Mouse (Mus musculus) T-helper 17 cell (primary cell): ENCODE results near the gene Gm21983.

Experiments
- in situ Hi-C, 2 experiments: fragments of 300-600 bp; cut with MboI, MseI; formaldehyde crosslinking; loops; 1 replicate in 1 of 2; 2 replicates in 1 of 2; pipeline ENCODE4 v1.15.1; 2025; ENCODE audit warnings: high pct_unique_total_duplicates in 2 of 2

The Gm21983 gene

GRCm38 (mm10) chr7:27192434-27192833, 11.5 kb upstream of the Gm21983 start:
- in situ Hi-C loops = loop anchor here (10.0 to 25.0 kb wide), 4 partner anchors 982 to 1805 kb away; partner anchors contain the start of genes Dyrk1b (in 2 of the 2), Ccdc97 (in 1 of the 2) and Lipe (in 1 of the 2)

- in situ Hi-C loops = loop anchor here (25.0 kb wide), 3 partner anchors 998 to 1802 kb away; partner anchors contain the start of genes Ccdc97 (in 1 of the 2), Dyrk1b (in 1 of the 2) and Lipe (in 1 of the 2)
These were observed 8.5 kb upstream of the Gm21983 start for GRCm38 (mm10) chr7:27189271-27189931.

DNA sequence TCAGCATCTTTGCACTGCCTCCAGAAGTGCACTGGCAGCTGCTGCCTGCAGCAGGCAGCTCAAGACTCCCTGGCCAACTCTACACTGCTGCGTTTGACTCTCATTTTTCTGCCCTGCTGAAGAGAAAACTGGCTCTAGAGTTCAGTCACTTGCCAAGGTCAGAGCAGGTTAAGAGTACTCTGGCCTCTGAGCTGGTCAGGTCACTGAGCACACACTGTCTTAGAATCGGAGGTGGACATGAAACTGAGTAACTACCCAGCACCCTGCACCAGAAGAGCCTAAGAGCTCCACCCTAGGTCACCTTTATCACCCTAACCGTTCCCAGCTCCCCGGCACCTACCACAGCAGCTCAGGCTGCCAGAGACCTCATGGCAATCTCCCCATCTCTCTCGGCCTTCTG, 5.1 kb upstream of the Gm21983 start:
- in situ Hi-C loops = loop anchor here (25.0 kb wide), 3 partner anchors 1001 to 1799 kb away; partner anchors contain the start of genes Ccdc97 (in 1 of the 2), Dyrk1b (in 1 of the 2) and Lipe (in 1 of the 2)

DNA sequence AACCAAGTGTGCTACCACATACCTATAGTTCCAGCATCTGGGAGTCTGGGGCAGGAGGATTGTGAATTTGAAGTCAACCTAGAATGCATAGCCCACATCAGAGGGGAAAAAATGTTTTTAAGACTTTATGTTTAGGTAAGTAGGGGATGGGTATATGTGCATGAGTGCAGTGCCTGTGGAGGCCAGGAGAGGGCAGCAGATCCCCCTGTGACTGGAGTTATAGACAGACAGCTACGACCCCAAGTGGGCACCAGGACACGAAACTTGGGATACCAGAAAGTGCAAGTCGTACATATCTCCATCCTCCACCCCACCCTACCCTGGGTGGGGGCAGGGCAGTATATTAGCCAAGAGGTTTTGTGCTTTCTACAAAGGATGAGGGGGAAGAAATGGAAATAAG, 4.1 kb upstream of the Gm21983 start:
- in situ Hi-C loops = loop anchor here (25.0 kb wide), 3 partner anchors 1002 to 1798 kb away; partner anchors contain the start of genes Ccdc97 (in 1 of the 2), Dyrk1b (in 1 of the 2) and Lipe (in 1 of the 2)

- in situ Hi-C loops = loop anchor here (25.0 kb wide), 3 partner anchors 1005 to 1795 kb away; partner anchors contain the start of genes Ccdc97 (in 1 of the 2), Dyrk1b (in 1 of the 2) and Lipe (in 1 of the 2)
These were observed 1.6 kb upstream of the Gm21983 start for GRCm38 (mm10) chr7:27182498-27182897.

- in situ Hi-C loops = loop anchor here (25.0 kb wide), 3 partner anchors 1007 to 1793 kb away; partner anchors contain the start of genes Ccdc97 (in 1 of the 2), Dyrk1b (in 1 of the 2) and Lipe (in 1 of the 2)
These were observed 850 bp downstream of the Gm21983 start for GRCm38 (mm10) chr7:27180036-27180435.

DNA sequence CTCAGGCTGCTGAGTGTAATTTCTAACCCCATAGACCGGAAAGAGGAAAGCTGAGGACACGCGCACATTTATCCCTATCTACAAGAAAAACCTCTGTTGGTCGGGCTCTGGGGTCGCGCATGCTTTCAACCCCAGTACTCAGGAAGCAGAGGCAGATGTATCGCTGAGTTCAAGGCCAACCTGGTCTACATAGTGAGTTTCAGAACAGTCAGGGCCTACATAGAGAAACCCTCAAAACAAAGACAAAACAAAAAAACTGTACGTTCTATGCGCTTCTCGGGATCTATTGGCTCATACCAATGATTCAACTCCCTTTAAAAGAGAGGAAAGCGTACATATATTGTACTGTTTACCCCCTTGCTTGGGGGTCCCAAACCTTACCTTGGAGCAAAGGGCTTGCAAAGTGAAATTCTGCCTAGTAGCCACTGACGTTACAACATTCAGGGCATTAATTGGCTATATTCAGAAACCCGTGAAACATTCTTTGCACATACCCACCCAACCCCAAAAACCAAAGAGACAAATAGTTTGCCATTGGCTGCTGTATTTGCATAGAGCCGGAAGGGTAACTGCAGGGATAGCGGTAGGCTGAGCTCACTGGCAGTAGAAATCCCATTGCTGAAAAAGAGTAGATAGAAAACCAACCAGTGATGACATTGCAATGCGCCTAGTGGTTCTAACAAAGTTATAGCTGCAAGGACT, 1.5 kb downstream of the Gm21983 start:
- in situ Hi-C loops = loop anchor here (25.0 kb wide), 3 partner anchors 1008 to 1792 kb away; partner anchors contain the start of genes Ccdc97 (in 1 of the 2), Dyrk1b (in 1 of the 2) and Lipe (in 1 of the 2)

DNA sequence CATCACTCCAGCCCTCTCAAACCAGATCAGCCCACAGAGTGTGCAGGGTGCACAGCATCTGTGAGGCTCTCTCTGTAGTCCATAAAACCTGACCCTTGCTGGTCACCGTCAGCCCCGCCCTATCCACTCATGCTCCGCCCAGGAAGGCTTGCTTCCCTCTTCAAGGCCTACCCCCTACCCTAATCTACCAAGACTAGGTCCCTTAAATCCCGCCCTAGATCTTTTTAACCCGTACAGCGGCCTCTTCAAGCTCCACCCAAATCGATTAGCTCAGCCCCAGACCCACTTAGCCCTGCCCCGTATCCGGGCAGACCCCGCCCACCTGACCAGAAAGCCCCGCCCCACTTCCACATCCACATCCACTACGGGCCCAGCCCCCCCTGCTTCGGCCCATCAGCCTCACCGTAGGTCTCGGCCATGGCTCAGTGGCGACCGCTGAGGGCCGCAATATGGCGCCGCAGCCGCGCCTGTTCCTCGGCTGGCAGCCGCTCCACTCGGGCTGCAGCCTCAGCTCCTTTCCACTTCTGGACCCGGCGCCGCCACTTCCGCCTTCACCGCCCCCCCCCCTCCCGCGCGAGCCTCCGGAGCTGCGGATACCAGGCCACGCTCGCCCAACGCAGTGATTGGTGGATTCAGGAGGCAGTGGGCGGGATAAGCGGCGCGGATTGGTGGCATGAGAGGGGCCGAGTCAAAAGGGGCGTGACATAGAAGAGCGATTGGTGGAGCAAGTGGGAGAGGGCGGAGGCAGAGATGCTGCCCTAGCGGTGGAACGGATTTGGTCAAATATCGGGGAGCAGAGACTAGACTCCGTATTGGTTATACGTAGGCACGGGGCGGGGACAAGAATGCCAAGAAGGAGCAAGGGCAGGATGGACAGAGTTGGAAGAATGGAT, 2.3 kb downstream of the Gm21983 start, which contains the start of gene Rab4b:
Gene Rab4b, minus strand, starts transcription at position 573 of the 893 bp plus-strand sequence.
- in situ Hi-C loops = loop anchor here (25.0 kb wide), 3 partner anchors 1009 to 1791 kb away; partner anchors contain the start of genes Ccdc97 (in 1 of the 2), Dyrk1b (in 1 of the 2) and Lipe (in 1 of the 2)

- in situ Hi-C loops = loop anchor here (25.0 kb wide), 3 partner anchors 1009 to 1791 kb away; partner anchors contain the start of genes Ccdc97 (in 1 of the 2), Dyrk1b (in 1 of the 2) and Lipe (in 1 of the 2)
These were observed 3.0 kb downstream of the Gm21983 start for GRCm38 (mm10) chr7:27177942-27178323.

GRCm38 (mm10) chr7:27174896-27175295, 6.0 kb downstream of the Gm21983 start:
- in situ Hi-C loops = loop anchor here (25.0 kb wide), 3 partner anchors 1012 to 1788 kb away; partner anchors contain the start of genes Ccdc97 (in 1 of the 2), Dyrk1b (in 1 of the 2) and Lipe (in 1 of the 2)

GRCm38 (mm10) chr7:27174496-27174895, 6.4 kb downstream of the Gm21983 start:
- in situ Hi-C loops = no loop called here

DNA sequence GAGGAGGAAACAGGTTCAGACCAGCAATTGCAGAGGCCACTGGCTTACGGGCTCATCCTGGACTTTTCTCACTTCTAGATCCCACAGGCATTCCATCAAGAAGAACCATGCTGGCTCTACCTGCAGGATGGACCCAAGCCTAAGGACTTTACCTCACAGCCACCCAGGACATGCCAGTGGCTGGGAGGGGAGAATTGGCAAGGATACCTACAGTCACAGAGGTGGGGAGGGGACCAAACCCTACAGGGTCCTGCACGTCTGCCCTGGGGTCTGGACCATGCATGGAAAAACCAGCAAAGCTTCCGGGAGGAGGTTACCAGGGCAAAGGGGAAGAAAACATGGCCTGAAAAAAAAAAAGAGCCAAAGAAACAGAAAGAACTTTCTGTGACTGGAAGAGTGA, 9.9 kb downstream of the Gm21983 start:
- in situ Hi-C loops = no loop called here

DNA sequence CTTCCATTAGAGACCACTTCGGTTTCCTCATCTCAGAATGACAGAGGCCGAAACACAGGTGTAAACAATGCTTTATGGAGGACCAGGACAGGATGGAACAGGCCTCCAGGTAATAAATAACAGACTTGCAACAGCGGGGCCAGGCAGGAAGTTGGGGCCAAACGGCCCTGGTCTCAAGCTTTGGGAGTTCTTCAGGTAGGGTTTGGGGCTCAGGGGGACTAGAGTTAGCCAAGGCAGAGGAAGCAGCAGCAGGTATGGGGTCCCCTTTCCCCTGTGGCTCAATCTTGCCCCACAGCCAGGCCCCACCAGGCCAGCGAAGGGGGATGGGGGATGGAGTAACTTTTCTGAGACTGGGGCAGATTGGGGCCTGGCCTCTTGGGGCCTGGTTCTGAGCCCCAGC, 12.5 kb downstream of the Gm21983 start:
- in situ Hi-C loops = no loop called here

DNA sequence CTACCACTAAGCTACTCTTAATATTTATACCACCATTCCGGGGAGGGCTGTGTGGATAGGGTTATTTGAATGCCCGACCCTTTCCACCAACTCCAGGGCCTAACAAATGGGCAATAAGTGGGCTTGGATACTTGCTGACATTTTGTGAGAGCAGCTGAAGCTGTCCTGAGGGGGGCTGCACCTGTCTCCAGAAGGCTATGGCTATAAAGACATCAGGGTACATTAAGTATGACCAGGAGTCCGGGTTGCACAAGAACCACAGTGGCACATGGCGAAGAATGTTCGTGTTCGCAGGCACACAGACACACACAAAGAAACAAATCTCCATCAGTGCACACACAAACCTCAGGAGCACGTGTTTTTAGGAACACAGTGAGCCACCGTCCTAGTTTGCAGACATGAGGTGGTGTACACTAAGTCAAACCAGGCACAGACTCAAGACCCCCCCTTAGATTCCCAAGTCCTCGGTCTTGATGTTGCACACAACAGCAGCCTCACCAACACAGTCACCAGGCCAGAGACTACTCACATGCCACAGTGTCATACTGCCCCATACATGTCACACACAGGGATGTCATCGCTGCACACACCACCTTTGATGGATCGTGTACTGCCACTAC, 13.3 kb downstream of the Gm21983 start:
- in situ Hi-C loops = no loop called here

DNA sequence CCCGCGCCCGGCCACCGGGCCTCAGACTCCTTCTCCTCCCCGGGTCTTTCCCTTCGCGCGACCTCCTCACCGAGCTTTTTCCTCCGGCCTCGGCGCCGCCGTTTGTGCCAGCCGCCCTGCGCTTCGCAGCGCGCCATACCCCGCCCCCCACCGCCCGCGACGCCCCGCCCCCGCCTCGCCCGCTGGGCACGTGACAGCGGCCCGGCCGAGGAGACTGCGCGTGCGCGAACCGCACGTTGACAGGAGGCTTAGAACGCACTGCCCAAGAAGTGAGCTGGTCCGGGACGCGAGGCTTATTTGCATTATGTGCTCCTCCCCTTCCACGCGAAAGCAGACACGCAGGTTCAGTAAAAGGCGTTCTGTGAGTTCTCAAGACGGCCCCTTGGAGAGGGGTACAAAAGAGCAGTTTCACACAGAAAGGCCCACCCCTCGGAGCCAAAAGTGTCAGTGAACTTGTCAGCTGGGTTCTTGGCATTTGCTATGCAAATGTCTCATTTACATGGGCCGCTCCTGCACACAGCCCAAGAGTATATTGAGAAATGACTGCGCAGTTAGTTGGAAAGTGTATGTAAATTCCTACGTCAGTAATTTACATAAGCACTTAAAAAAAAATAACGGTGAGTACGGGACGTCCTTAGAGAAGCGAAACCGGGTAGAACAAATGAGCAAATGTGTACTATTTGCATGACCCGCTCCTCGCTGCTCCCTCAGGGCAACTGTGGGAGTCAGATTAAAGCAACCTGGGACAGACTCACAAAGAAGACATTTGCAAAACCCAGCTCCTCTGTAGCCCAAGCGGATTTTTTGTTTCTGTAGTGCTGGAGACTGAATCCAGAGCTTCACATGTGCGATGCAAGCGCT, 14.0 kb downstream of the Gm21983 start, which contains the start of gene Egln2:
Gene Egln2, minus strand, starts transcription at position 189 of the 861 bp plus-strand sequence.
- in situ Hi-C loops = no loop called here

- in situ Hi-C loops = no loop called here
These were observed 14.7 kb downstream of the Gm21983 start for GRCm38 (mm10) chr7:27166229-27166613.

DNA sequence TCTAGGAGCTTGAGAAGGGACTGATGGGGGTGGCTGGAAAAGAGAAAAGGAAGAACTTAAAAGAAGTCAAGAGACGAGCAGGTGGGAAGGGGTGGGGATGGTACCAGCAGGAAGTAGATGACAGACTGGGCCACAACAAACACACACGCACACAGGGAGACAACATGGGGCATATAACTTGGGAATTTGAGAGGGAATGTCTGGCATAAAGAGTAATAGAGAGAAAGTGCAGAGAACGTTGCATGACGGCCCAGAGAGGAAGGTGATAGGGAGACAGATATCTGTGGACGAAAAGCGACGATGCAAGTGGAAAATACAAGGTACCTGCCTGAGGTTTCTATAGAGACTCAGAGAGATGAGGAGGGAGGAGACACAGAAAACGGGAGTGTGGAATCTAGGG, 15.2 kb downstream of the Gm21983 start:
- in situ Hi-C loops = no loop called here

GRCm38 (mm10) chr7:27165007-27165655, 15.8 kb downstream of the Gm21983 start:
- in situ Hi-C loops = no loop called here
